Mouse (Mus musculus): ENCODE data around the gene Nans. TPM values are rescaled to one million over a fixed set of nuclear protein-coding genes. Genes with fewer than 3 reads are reported as not detected.

The Nans gene
- polyA plus RNA-seq, 1 experiment from 2014 or later: 23.8 TPM

- ATAC-seq: peak; percentile 52; the same call in 1 of the 2 replicates
- peak; percentile 54 for DNase-seq
- no peak overlapping the region for H3K27ac ChIP-seq (ENCODE audit: low read depth)
- no peak overlapping the region for H3K9ac ChIP-seq (replicated peaks)
- no peak overlapping the region for H3K4me2 ChIP-seq (ENCODE audit: low read depth, low read length)
- peaks cover 3% of the 10 kb centered on the region; the same call in 1 of the 2 replicates for H3K4me1 ChIP-seq (ENCODE audit: insufficient read depth)
- no peaks in the 10 kb centered on the region; the same call in 1 of the 2 replicates for H3K36me3 ChIP-seq (replicated peaks; ENCODE audit: insufficient read depth, low read length)
- TF ChIP-seq CTCF (IDR thresholded peaks at IDR 0.05; ENCODE audit: low read depth): peak; percentile 60
- no peak for TF ChIP-seq EP300 (IDR thresholded peaks at IDR 0.05; ENCODE audit: low read depth)
- no peaks in the 10 kb centered on the region for H3K27me3 ChIP-seq (ENCODE audit: insufficient read depth, low read length)
- no peak overlapping the region for H3K4me3 ChIP-seq (ENCODE audit: low read depth, low read length)
- 56% methylated on average over 9 of the region's 9 CpGs for WGBS (ENCODE audit: insufficient replicate concordance)
- no peaks in the 10 kb centered on the region for H3K9me3 ChIP-seq (ENCODE audit: low read length)
These were observed 56.5 kb downstream of the Nans start for GRCm38 (mm10) chr4:46545498-46545897.

GRCm38 (mm10) chr4:46546709-46547108, 57.7 kb downstream of the Nans start:
- Histone ChIP-seq H3K27me3 (ENCODE audit: insufficient read depth, low read length) (no peaks in the 10 kb centered on the region), H3K4me2 (ENCODE audit: low read depth, low read length) (no peak overlapping the region), H3K9ac (replicated peaks) (no peak overlapping the region), H3K27ac (ENCODE audit: low read depth) (peak overlapping the region; percentile 4; the same call in 1 of the 2 replicates), H3K9me3 (ENCODE audit: low read length) (no peaks in the 10 kb centered on the region), H3K36me3 (replicated peaks; ENCODE audit: insufficient read depth, low read length) (no peaks in the 10 kb centered on the region; the same call in 1 of the 2 replicates), H3K4me3 (ENCODE audit: low read depth, low read length) (no peak overlapping the region), H3K4me1 (ENCODE audit: insufficient read depth) (peaks cover 3% of the 10 kb centered on the region; the same call in 1 of the 2 replicates)
- WGBS (ENCODE audit: insufficient replicate concordance): 69% methylated on average over 6 of the region's 6 CpGs
- TF ChIP-seq EP300 (IDR thresholded peaks at IDR 0.05; ENCODE audit: low read depth): no peak
- peak; percentile 57 for DNase-seq
- ATAC-seq: peak; percentile 35; the same call in 1 of the 2 replicates

- 65% methylated on average over 9 of the region's 10 CpGs for WGBS (ENCODE audit: insufficient replicate concordance)
- Histone ChIP-seq H3K4me3 (ENCODE audit: low read depth, low read length) (no peak overlapping the region), H3K4me2 (ENCODE audit: low read depth, low read length) (no peak overlapping the region), H3K27me3 (ENCODE audit: insufficient read depth, low read length) (no peaks in the 10 kb centered on the region), H3K36me3 (replicated peaks; ENCODE audit: insufficient read depth, low read length) (no peaks in the 10 kb centered on the region; the same call in 1 of the 2 replicates), H3K9me3 (ENCODE audit: low read length) (no peaks in the 10 kb centered on the region), H3K9ac (replicated peaks) (no peak overlapping the region), H3K27ac (ENCODE audit: low read depth) (no peak overlapping the region), H3K4me1 (ENCODE audit: insufficient read depth) (peaks cover 15% of the 10 kb centered on the region)
- no peak for ATAC-seq
- TF ChIP-seq EP300 (IDR thresholded peaks at IDR 0.05; ENCODE audit: low read depth): no peak
- TF ChIP-seq CTCF (IDR thresholded peaks at IDR 0.05; ENCODE audit: low read depth): no peak
- DNase-seq: no peak
These were observed 60.9 kb downstream of the Nans start for GRCm38 (mm10) chr4:46549979-46550378.

- TF ChIP-seq EP300 (IDR thresholded peaks at IDR 0.05; ENCODE audit: low read depth) (no peak), CTCF (IDR thresholded peaks at IDR 0.05; ENCODE audit: low read depth) (no peak)
- DNase-seq (no peak), ATAC-seq (no peak)
- H3K4me2 ChIP-seq (ENCODE audit: low read depth, low read length): no peak overlapping the region
- H3K9ac ChIP-seq (replicated peaks): no peak overlapping the region
- no peak overlapping the region for H3K4me3 ChIP-seq (ENCODE audit: low read depth, low read length)
- peaks cover 15% of the 10 kb centered on the region for H3K4me1 ChIP-seq (ENCODE audit: insufficient read depth)
- 61% methylated on average over 8 of the region's 8 CpGs for WGBS (ENCODE audit: insufficient replicate concordance)
- no peaks in the 10 kb centered on the region for H3K9me3 ChIP-seq (ENCODE audit: low read length)
- no peaks in the 10 kb centered on the region for H3K27me3 ChIP-seq (ENCODE audit: insufficient read depth, low read length)
- H3K27ac ChIP-seq (ENCODE audit: low read depth): no peak overlapping the region
- H3K36me3 ChIP-seq (replicated peaks; ENCODE audit: insufficient read depth, low read length): no peaks in the 10 kb centered on the region; the same call in 1 of the 2 replicates
These were observed 61.4 kb downstream of the Nans start for GRCm38 (mm10) chr4:46550406-46550805.

Other genes with a start within 250 kb of the Nans start
- gene Foxe1, start 145.6 kb upstream of the Nans start, polyA plus RNA-seq (2015; fragmentation: Nextera tagmentation; extraction: Ambion mirVana): not detected in 2 replicates
- 4.2 and 6.1 TPM in 2 replicates for gene Trmo, start 99.8 kb upstream of the Nans start, polyA plus RNA-seq (2015; fragmentation: Nextera tagmentation; extraction: Ambion mirVana)
- 117 and 135 TPM in 2 replicates for gene Hemgn, start 75.7 kb upstream of the Nans start, polyA plus RNA-seq (2015; fragmentation: Nextera tagmentation; extraction: Ambion mirVana)
- gene Anp32b, start 38.3 kb upstream of the Nans start, polyA plus RNA-seq (2015; fragmentation: Nextera tagmentation; extraction: Ambion mirVana): 184 and 188 TPM in 2 replicates
- 14.1 and 16.2 TPM in 2 replicates for gene Trim14, start 46.9 kb downstream of the Nans start, polyA plus RNA-seq (2015; fragmentation: Nextera tagmentation; extraction: Ambion mirVana)
- 1.7 and 2.2 TPM in 2 replicates for gene Coro2a, start 113.0 kb downstream of the Nans start, polyA plus RNA-seq (2015; fragmentation: Nextera tagmentation; extraction: Ambion mirVana)
- gene Tbc1d2, start 161.0 kb downstream of the Nans start, polyA plus RNA-seq (2015; fragmentation: Nextera tagmentation; extraction: Ambion mirVana): 0.75 and 0.83 TPM in 2 replicates